Mouse (Mus musculus) layer of hippocampus, adult 2 months (tissue): ENCODE measurements around the gene Dusp28. TPM values are rescaled to one million over a fixed set of nuclear protein-coding genes. Genes with fewer than 3 reads are reported as not detected.

Source experiments
- DNase-seq, 2 experiments: peaks; one replicate each; pipeline ENCODE4 v3.0.0; 2022; ENCODE audit warnings: low spot score in 2 of 2
- H3K27ac ChIP-seq: fragments of 200-600 bp; 2 replicates; pipeline ENCODE4 v1.8.1; 2022
- H3K4me3 ChIP-seq: fragments of 200-600 bp; 2 replicates; pipeline ENCODE4 v1.8.1; 2022; ENCODE audit warnings: mild to moderate bottlenecking
- CTCF ChIP-seq: fragments of 200-600 bp; conservative IDR thresholded peaks from 2 replicates; pipeline ENCODE4 v1.8.1; 2022; ENCODE audit warnings: antibody characterized with exemption, mild to moderate bottlenecking, moderate library complexity
- total RNA-seq, 2 experiments: library from RNA; stranded (reverse); gene quantifications; 2 replicates each; pipeline ENCODE4 v1.2.3; 2021

Dusp28 gene
- total RNA-seq, 2 experiments from 2014 or later = 14.6 to 15.7 TPM

DNA sequence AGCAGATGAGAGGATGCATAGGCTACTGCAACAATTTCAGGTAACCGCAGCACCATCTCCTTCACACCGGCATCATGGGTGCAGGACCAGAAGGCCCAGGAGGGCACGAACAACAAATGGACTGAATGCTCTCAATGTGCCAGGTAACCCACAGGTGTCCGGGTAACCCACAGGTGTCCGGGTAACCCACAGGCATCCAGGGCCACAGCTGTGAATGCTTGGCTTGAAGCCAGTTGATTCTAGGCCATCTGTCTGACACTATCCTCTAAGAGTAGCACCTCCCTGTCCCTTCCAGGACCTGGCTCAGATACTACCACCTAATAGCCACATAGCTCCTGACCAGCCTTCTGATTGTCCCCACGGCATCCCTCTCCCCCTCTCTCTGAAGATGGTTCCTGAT is 24.8 kb upstream of the Dusp28 start:
- no peak for TF ChIP-seq CTCF
- no peak overlapping the region for H3K27ac ChIP-seq
- DNase-seq = no peak
- no peak overlapping the region for H3K4me3 ChIP-seq

DNA sequence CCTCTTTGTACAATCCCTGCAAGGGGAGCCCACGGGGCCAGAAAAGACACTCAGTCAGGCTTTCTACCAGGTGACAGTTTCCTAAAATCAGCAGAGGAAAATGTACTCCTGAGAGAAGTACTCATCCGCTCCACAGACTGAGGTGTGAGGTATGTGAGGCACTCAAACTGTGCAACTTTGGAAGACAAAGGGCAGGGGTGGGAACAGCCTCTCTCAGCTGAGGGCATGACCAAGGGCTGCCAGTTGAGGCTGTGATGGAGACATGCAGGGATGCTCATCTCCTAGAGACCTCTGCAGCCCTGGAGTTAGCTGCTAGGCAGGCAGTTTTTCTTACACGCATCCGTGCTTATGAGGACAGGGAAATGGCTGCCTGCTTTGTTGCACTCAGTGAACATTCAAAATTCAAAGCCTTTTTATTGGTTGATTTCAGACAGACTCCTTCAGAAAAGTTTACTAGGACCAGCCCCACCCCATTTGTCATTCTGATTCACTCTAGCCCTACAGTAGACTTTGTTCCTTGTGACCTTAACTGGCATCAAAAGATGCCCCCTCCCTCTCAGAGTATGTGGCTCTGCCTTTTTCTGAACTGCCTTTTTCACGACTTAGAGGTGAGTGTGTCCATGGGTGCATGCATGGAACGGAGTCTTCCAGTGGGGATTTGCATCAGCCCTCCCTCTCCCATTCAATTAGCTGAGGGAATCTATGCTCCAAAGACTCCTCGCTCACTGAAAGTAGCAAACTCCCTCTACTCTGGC is 17.7 kb upstream of the Dusp28 start:
- H3K4me3 ChIP-seq = no peak overlapping the region
- H3K27ac ChIP-seq = no peak overlapping the region
- TF ChIP-seq CTCF = no peak
- no peak for DNase-seq

DNA sequence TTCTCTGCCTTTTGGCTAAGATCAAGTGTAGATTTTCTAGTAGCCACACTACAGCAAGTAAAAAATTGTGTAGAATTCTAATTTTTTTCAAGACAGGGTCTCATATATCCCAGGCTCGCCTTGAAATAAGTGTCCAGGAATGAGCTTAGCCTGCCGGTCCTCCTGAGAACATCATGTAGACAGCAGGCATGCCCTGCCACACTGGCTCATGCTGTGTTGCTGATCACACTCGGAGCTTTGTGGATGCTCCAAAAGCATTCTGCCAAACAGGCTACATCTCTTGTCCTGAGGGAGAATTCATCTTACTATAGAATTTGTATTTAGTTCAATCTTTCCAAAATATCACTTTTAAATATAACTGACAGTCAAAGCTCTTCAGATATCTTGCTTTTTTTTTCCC is 14.0 kb upstream of the Dusp28 start:
- Histone ChIP-seq H3K4me3 (no peak overlapping the region), H3K27ac (no peak overlapping the region)
- no peak for DNase-seq
- no peak for TF ChIP-seq CTCF

DNA sequence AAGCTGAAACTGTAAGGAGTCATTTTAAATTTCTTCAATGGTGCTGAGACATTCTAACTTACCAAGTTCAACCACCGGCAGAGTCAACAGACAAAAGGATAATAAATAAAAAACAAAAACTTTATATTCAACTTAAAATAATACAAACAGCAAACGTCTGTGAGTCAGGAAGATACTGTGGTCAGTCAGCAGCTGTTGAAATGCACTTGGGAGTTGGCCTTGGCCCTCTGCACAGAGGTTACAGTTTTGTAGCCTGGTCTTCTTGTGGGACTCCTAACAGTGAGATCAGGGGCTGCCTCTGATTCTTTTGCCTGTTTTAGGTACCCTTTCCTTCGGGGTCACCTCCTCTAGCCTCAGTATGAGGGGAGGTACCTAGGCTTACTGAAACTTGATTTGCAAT is 12.9 kb upstream of the Dusp28 start:
- TF ChIP-seq CTCF = no peak
- DNase-seq = no peak
- no peak overlapping the region for H3K27ac ChIP-seq
- no peak overlapping the region for H3K4me3 ChIP-seq

DNA sequence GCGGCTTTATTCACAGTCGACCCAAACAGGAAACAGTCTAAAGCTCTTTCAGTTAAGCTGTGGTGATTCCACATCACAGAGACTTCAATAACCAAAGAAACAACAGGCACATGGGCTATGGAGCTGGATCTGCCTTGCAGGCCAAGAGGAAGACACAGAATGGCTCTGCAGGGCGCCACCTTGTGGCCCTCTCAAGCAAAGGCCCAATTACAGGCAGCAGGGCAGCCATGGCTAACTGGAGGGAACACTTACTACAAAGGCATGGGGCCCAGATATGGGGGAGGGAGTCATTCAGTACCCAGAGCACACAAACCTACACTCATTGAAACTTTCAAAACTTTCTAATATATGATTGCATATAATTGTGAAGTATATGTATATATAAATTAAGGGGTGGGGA is 11.7 kb upstream of the Dusp28 start:
- Histone ChIP-seq H3K27ac (no peak overlapping the region), H3K4me3 (no peak overlapping the region)
- peak; percentile 83 to 84 for DNase-seq
- TF ChIP-seq CTCF = peak; percentile 97

DNA sequence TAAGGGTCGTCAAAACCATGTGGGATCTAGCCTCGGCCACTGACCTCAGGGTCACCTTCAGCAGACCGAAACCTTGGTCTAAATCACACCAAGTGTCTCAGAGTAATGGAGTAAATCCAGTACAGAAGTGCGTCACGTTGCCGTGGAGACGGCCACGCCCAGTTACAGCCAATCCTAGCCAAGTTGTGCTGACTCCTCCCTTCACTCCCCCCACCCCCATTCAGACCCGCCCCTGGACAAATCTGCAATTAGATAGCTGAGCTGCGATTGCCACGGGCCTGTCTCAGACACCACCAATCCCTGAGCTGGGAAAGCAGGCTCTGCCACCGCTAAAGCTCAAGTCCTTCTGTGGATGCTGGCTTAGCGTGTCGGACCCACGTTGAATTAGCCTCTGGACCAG is 4.0 kb upstream of the Dusp28 start, which contains the start of gene Ankmy1:
Gene Ankmy1 (minus strand): TSS at position 121 of the 400 bp plus-strand sequence.
- TF ChIP-seq CTCF = no peak
- Histone ChIP-seq H3K4me3 (no peak within 1 kb of the TSS), H3K27ac (peak within 1 kb of the TSS; percentile 61)
- peak; percentile 47 to 55 for DNase-seq

DNA sequence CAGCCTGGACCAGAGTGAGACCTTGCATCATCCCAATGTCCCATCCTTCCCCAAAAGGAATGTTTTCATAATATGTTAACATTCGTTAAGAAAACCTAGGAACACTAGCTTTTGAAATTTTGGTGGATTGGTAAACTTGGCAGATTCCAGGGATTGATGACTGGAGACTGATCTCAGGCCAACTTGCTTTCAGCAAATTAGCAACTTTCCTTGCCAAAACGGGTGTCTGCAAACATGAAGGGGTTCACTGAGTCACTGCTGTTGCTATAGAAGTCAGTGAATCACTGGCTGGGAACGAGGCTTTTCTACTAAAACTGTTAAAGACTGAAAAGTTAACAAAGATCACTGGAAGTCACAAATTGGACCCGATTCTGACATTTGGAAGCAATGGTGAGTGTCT is 3.2 kb upstream of the Dusp28 start:
- no peak for TF ChIP-seq CTCF
- peak overlapping the region; percentile 61 for H3K27ac ChIP-seq
- DNase-seq = peak; percentile 39 to 61

DNA sequence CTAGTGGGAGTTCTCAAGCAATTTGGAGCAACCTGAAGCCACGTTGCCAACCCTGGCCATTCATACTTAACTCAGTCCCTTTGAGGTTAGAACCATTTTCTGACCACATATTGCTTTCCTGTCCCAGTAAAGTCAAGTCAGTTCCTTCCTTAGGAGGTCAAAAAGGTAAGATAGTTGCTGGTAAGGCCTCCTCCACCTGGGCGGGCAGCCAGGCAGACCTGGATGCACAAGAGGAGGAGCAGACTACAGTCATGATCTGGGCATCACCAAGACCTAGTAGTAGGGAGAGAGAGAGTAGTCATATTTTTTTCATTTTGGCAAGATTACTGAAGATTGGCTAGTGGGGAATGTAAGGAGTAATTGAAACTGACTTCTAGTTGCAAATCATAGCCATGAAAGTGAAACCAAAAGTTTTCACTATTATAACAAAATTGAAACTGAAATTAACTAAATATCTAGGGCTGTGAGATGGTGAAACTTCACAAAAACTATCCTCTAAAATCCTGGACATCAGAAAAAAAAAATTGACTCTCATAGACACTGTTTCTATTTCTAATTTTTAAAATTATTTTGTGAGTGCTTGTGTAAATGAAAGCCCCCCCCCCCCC is 974 bp upstream of the Dusp28 start:
- no peak overlapping the region for H3K4me3 ChIP-seq
- no peak for TF ChIP-seq CTCF
- H3K27ac ChIP-seq = no peak overlapping the region
- no peak for DNase-seq

More for the DNA sequence above, 3.2 kb upstream of the Dusp28 start:
- no peak overlapping the region for H3K4me3 ChIP-seq

DNA sequence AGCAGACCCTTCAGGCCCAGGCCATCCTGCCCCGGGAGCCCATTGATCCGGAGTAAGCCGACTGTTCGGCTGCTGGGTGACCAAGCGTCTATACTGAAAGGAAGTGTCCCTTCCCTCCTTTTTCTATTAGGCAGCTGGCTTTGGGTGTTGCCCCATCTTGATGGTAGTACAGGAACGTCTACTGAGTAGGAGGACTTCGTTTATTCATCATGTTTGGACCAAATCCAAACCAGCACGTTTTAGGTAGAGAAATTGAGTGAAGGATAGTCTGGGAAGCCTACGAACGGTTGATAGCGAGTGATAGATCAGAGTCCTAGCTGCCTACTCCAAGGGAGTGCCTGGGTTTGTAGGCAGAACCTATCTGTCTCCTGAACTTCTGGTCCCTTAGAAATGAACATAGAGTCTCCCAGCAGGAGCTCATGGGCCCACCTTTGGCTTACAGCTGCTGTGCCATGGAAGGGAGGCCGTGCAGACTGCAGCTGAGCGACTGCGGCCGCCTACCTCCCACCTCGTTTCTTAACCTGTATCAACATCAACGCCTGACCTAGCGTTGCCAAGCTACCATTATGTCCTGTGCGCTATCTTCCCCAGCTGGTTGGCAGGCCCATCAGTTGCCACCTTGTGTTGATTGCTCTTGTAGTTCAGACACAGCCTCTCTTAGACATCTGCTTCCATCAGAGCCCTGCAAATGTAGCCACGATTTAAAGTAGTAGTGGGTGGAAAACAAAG is 1.0 kb downstream of the Dusp28 start:
- TF ChIP-seq CTCF = no peak
- Histone ChIP-seq H3K4me3 (peak overlapping the region; percentile 91), H3K27ac (peak overlapping the region; percentile 97)
- no peak for DNase-seq

DNA sequence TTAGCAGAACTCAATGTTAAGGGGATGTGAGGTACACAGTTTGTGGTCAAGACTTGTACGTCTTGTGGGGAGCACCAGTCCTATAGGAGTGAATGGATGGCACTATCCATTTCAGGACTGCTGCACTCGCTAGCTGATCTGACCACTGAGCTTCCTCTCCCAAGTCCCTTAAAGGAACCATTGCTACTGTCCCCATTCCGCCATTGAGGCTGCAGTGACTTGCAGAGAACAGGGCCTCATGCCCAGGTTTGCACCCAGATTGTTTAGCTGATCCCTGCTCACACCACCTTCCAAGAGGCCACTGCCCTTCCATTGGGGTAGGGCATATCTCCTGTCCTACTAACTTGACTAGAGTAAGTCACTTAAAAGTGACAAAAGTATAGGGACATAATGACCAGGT is 1.9 kb downstream of the Dusp28 start:
- no peak for TF ChIP-seq CTCF
- Histone ChIP-seq H3K27ac (no peak overlapping the region), H3K4me3 (no peak overlapping the region)
- no peak for DNase-seq

DNA sequence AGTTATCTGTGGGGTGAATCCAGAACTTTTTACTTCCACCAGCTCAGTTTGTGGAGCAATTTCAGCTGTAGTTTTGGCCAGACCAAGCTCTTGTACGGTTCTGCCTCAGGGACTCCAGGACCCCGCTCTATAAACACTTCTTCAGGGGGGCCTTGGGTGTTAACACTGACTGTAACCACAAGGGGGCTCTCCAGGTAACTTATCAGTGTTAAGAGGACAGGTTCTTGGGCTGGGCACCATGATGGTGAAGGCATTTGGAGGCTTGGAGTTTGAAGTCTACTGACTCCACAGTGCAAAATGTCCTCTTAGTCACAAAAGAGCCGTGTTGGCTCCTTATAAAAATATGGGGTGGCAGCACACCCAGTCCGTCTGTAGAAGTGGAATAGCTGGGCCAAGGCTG is 2.3 kb downstream of the Dusp28 start:
- DNase-seq = no peak
- peak; percentile 72 for TF ChIP-seq CTCF
- no peak overlapping the region for H3K4me3 ChIP-seq
- H3K27ac ChIP-seq = peak overlapping the region; percentile 94; the same call in 1 of the 2 replicates

DNA sequence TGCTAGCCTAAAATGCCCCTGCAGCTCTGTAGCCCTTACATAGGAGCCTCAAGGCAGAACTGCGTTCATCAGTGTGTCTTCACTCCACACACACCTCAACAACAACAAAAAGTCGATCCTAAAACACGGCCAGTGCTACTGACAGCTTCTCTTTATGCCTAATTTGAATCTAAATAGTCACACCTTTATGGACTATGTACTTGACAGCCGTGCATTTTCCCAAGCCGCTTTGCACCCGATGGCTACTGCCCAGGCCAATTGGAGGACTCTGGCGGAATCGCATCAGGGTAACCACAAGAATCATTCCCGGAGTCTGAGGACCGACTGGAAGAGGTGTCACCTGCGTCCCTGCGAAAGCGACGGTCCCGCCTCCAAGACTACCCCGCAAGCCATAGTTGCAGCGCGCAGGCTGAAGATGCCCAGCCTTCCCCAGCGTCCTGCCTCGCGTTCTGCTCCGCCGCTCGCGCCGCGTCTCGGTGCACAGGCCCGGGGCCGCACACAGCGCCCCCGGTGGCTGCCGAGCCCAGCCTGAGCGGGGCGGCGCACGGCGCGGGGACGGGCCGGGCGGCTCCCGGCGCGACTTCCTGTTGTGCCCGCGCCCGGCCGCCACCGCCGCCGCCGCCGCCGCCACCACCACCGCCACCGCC is 3.6 kb downstream of the Dusp28 start, which contains the start of gene Rnpepl1:
Gene Rnpepl1 (plus strand): TSS at position 545 of the 647 bp plus-strand sequence.
- peak; percentile 73 for TF ChIP-seq CTCF
- Histone ChIP-seq H3K27ac (peak within 1 kb of the TSS; percentile 94), H3K4me3 (peak within 1 kb of the TSS; percentile 91)
- DNase-seq = peak; percentile 76
